Mouse (Mus musculus): Measurements from ENCODE around the gene Cyp39a1. TPM values are rescaled to one million over a fixed set of nuclear protein-coding genes. Genes with fewer than 3 reads are reported as not detected.

Cyp39a1 gene
- total and polyA plus RNA-seq, 2 experiments from 2014 or later = 1.2 to 13.3 TPM

DNA sequence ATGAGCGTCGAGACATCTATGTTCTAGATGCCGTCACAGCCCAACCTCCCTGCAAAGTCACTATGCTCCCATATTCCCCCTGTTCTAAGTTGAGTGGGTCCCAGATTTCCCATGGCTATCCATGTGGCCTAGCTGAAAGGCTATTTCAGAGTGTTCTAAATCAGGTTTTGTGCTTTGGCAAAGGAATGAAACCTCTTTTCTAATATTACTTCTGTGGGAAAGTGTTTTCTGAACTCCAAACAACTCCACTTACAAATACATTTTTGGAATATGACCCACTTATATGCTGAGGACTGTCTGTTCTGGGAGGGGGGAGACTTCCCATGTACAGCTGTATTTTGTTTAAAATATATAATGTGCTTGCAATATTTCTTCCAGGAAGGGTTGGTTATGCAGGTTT lies 124.5 kb downstream of the Cyp39a1 start:
- H3K4me3 ChIP-seq (ENCODE audit: low read length) = no peak overlapping the region
- no peak overlapping the region for H3K9ac ChIP-seq (replicated peaks; ENCODE audit: low read length)
- no peak overlapping the region for H3K4me2 ChIP-seq (ENCODE audit: low read depth, low read length)
- no peaks in the 10 kb centered on the region for H3K27me3 ChIP-seq (ENCODE audit: insufficient read depth, low read length)
- no peaks in the 10 kb centered on the region for H3K9me3 ChIP-seq (ENCODE audit: low read length)
- H3K36me3 ChIP-seq (ENCODE audit: insufficient read depth, low read length) = no peaks in the 10 kb centered on the region
- no peak for TF ChIP-seq CTCF (IDR thresholded peaks at IDR 0.05; ENCODE audit: low read depth)
- H3K4me1 ChIP-seq (ENCODE audit: insufficient read depth, low read length) = no peaks in the 10 kb centered on the region
- no peak for ATAC-seq
- DNase-seq (ENCODE audit: low spot score) = no peak
- 90% methylated on average over 3 of the region's 3 CpGs for WGBS
- no peak overlapping the region for H3K27ac ChIP-seq

DNA sequence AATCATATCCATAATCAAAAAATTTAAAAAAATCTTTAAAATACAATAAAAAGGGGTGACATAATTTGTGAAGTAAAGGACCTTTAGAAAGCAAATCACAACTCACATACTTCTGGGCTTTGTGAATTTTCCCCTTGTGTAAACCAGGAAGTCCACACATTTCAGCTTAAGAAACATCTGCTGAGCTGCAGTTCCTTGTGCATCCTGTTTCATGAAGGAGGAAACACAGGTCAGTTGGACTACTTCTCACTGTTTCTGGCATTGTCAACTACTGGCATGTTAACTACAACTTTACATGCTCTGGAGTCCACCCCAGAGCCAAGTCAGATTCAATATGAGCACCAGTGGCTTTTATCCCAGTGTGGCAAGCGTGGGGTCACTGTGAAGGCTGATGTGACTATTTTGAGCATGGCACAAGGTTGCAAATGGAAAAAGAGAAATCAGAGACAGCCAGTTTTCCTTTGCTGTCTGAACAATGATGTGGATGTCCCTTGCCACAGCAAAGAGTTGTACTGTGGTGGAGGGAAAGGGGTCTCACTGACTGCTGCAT lies 127.6 kb downstream of the Cyp39a1 start:
- Histone ChIP-seq H3K4me3 (ENCODE audit: low read length) (no peak overlapping the region), H3K27ac (no peak overlapping the region), H3K36me3 (ENCODE audit: insufficient read depth, low read length) (no peaks in the 10 kb centered on the region), H3K9me3 (ENCODE audit: low read length) (no peaks in the 10 kb centered on the region), H3K4me1 (ENCODE audit: insufficient read depth, low read length) (no peaks in the 10 kb centered on the region), H3K27me3 (ENCODE audit: insufficient read depth, low read length) (no peaks in the 10 kb centered on the region), H3K4me2 (ENCODE audit: low read depth, low read length) (no peak overlapping the region), H3K9ac (replicated peaks; ENCODE audit: low read length) (no peak overlapping the region)
- DNase-seq (ENCODE audit: low spot score) = no peak
- ATAC-seq = no peak
- TF ChIP-seq CTCF (IDR thresholded peaks at IDR 0.05; ENCODE audit: low read depth) = no peak
- WGBS = 73% methylated on average over 1 of the region's 1 CpGs

Other genes starting within 250 kb of the Cyp39a1 start
- gene Mep1a, start 164.6 kb upstream of the Cyp39a1 start, total RNA-seq (2014; rRNA removed) = 0.43 TPM in 1 of 2 replicates, not detected in the other
- gene Mep1a, start 164.6 kb upstream of the Cyp39a1 start, polyA plus RNA-seq (2015; fragmentation: Nextera tagmentation; extraction: Ambion mirVana) = 0.13 and 0.15 TPM in 2 replicates
- 0.10 TPM in 1 of 2 replicates, not detected in the other for gene Ankrd66, start 123.8 kb upstream of the Cyp39a1 start, total RNA-seq (2014; rRNA removed)
- gene Ankrd66, start 123.8 kb upstream of the Cyp39a1 start, polyA plus RNA-seq (2015; fragmentation: Nextera tagmentation; extraction: Ambion mirVana) = 1.2 and 1.9 TPM in 2 replicates
- 114 and 115 TPM in 2 replicates for gene Pla2g7, start 99.3 kb upstream of the Cyp39a1 start, total RNA-seq (2014; rRNA removed)
- gene Pla2g7, start 99.3 kb upstream of the Cyp39a1 start, polyA plus RNA-seq (2015; fragmentation: Nextera tagmentation; extraction: Ambion mirVana) = 313 and 342 TPM in 2 replicates
- 1.6 and 3.5 TPM in 2 replicates for gene Tdrd6, start 37.1 kb upstream of the Cyp39a1 start, total RNA-seq (2014; rRNA removed)
- 0.43 and 0.79 TPM in 2 replicates for gene Tdrd6, start 37.1 kb upstream of the Cyp39a1 start, polyA plus RNA-seq (2015; fragmentation: Nextera tagmentation; extraction: Ambion mirVana)
- gene Slc25a27, start 211 bp upstream of the Cyp39a1 start, total RNA-seq (2014; rRNA removed) = 41.8 and 45.1 TPM in 2 replicates
- 70.6 and 71.4 TPM in 2 replicates for gene Slc25a27, start 211 bp upstream of the Cyp39a1 start, polyA plus RNA-seq (2015; fragmentation: Nextera tagmentation; extraction: Ambion mirVana)
- gene Rcan2, start 133.9 kb downstream of the Cyp39a1 start, total RNA-seq (2014; rRNA removed) = 124 and 132 TPM in 2 replicates
- gene Rcan2, start 133.9 kb downstream of the Cyp39a1 start, polyA plus RNA-seq (2015; fragmentation: Nextera tagmentation; extraction: Ambion mirVana) = 86.4 and 102 TPM in 2 replicates